Mouse (Mus musculus) bone marrow, adult 2 months (tissue): ENCODE measurements around the gene Strbp. TPM values are rescaled to one million over a fixed set of nuclear protein-coding genes. Genes with fewer than 3 reads are reported as not detected.

Source experiments
- H3K27ac ChIP-seq: fragments of 200-500 bp; 2 replicates; pipeline ENCODE4 v1.5.1; 2012; ENCODE audit warnings: low read depth, mild to moderate bottlenecking, control low read depth, inconsistent platforms, low read length; ENCODE audit not compliant: control insufficient read depth, poor library complexity, insufficient read depth
- H3K4me1 ChIP-seq: fragments of 200-500 bp; 2 replicates; pipeline ENCODE4 v1.6.1; 2011; ENCODE audit warnings: low read length; ENCODE audit not compliant: control insufficient read depth, insufficient read depth
- H3K4me3 ChIP-seq: fragments of 200-500 bp; replicated peaks from 2 replicates; pipeline ENCODE3; 2011; ENCODE audit warnings: mild to moderate bottlenecking, low read depth, low read length, control low read depth; ENCODE audit not compliant: control insufficient read depth
- CTCF ChIP-seq: fragments of 200-500 bp; IDR thresholded peaks from 2 replicates; pipeline ENCODE4 v1.5.1; 2011; ENCODE audit warnings: low read length, control low read depth; ENCODE audit not compliant: control insufficient read depth, insufficient read depth
- POLR2A ChIP-seq: fragments of 200-500 bp; IDR thresholded peaks from 2 replicates; pipeline ENCODE4 v1.6.1; 2011; ENCODE audit warnings: low read depth, mild to moderate bottlenecking, control low read depth, low read length, borderline replicate concordance; ENCODE audit not compliant: control insufficient read depth
- WGBS: fragments of 180-500 bp; shearing (Covaris S2); methylation state at CpG from one replicate; pipeline ENCODE4 v1.1.7; 2018; 5-methylcytosine and 5-hydroxymethylcytosine counted together
- polyA plus RNA-seq: library from polyadenylated mRNA; stranded (reverse); fragments of >200 nt; gene quantifications from 2 replicates; pipeline ENCODE4 v1.2.4, GENCODE M21; 2011; ENCODE audit warnings: low replicate concordance; ENCODE audit not compliant: missing spikeins, insufficient read depth, insufficient read length

The Strbp gene
- polyA plus RNA-seq, 1 experiment, result 28.3 TPM

DNA sequence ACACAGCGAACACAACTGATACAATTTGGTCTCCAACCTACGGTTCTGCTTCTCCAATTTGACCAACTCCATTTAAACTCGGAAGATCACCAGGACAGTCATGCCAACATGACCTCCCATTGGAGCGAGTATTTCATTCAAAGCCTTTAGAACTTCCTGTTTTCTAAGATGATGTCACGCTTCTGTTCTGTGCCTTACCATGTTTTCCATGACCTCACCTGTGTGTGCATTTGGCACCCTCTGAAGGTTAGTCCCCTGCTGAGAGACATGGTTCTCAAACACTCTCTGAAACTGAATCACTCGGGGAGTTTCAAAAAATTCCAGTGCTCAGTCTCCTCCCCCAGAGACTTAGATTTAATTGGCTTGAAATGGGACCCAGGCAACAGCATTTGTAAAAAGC lies 12.6 kb upstream of the Strbp start:
- no peak overlapping the region for H3K4me3 ChIP-seq
- no peak overlapping the region for H3K27ac ChIP-seq
- WGBS, result 72% methylated on average over 6 of the region's 6 CpGs
- no peaks in the 10 kb centered on the region; the same call in 1 of the 2 replicates for H3K4me1 ChIP-seq
- TF ChIP-seq POLR2A (no peak), CTCF (no peak)

DNA sequence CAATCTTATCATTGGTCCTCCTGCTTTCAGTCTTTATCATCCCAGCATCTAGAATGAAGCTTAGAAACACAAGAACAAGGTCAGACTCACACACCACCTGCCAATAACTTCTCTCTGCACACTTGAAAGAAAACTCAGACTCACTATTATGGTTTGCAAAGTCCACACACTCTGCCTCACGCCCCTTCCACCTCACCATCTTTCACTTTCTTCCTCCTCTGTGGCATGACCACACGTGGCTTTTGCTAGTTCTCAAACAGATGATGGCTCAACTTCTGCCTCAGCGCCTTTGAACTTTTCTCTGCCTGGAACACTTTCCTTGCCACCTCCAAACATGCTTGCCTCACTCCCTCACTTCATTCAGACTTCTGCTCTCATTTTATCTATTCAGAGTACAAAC lies 11.7 kb upstream of the Strbp start:
- TF ChIP-seq POLR2A (no peak), CTCF (no peak)
- no peak overlapping the region for H3K27ac ChIP-seq
- WGBS, result 4% methylated on average over 3 of the region's 3 CpGs

GRCm38 (mm10) chr2:37713100-37713499 lies 9.4 kb upstream of the Strbp start:
- Histone ChIP-seq H3K27ac (no peak overlapping the region), H3K4me3 (no peak overlapping the region), H3K4me1 (no peaks in the 10 kb centered on the region; the same call in 1 of the 2 replicates)
- TF ChIP-seq POLR2A (no peak), CTCF (no peak)
- WGBS, result 71% methylated on average over 3 of the region's 3 CpGs

More for the DNA sequence above, 11.7 kb upstream of the Strbp start:
- Histone ChIP-seq H3K4me1 (no peaks in the 10 kb centered on the region; the same call in 1 of the 2 replicates), H3K4me3 (no peak overlapping the region)

DNA sequence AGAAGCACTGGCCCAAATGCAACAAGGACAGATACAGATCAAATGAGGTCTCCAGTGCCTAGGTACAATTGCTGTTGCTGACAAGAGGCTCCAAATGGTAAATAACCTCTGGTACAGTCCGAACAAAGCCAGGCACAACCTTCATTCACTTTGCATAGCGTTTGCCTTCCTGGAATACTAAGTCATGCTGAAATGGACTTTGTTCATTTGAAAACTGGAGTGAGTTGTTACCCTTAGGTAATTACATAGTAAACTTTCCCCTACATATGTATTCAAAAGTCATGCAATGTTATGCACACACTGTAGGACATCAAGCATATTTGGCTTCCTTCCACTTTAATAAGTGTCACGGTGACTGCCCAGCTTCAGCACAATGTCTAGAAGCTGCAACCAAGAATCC lies 5.2 kb upstream of the Strbp start:
- WGBS, result 79% methylated on average over 3 of the region's 3 CpGs
- H3K4me1 ChIP-seq, result no peaks in the 10 kb centered on the region
- no peak overlapping the region for H3K4me3 ChIP-seq
- no peak overlapping the region for H3K27ac ChIP-seq
- TF ChIP-seq POLR2A (no peak), CTCF (no peak)

GRCm38 (mm10) chr2:37704141-37704760 lies 592 bp upstream of the Strbp start:
- no peaks in the 10 kb centered on the region; the same call in 1 of the 2 replicates for H3K4me1 ChIP-seq
- WGBS, result 24% methylated on average over 4 of the region's 4 CpGs
- TF ChIP-seq CTCF (no peak), POLR2A (no peak)
- H3K27ac ChIP-seq, result no peak overlapping the region
- no peak overlapping the region for H3K4me3 ChIP-seq

DNA sequence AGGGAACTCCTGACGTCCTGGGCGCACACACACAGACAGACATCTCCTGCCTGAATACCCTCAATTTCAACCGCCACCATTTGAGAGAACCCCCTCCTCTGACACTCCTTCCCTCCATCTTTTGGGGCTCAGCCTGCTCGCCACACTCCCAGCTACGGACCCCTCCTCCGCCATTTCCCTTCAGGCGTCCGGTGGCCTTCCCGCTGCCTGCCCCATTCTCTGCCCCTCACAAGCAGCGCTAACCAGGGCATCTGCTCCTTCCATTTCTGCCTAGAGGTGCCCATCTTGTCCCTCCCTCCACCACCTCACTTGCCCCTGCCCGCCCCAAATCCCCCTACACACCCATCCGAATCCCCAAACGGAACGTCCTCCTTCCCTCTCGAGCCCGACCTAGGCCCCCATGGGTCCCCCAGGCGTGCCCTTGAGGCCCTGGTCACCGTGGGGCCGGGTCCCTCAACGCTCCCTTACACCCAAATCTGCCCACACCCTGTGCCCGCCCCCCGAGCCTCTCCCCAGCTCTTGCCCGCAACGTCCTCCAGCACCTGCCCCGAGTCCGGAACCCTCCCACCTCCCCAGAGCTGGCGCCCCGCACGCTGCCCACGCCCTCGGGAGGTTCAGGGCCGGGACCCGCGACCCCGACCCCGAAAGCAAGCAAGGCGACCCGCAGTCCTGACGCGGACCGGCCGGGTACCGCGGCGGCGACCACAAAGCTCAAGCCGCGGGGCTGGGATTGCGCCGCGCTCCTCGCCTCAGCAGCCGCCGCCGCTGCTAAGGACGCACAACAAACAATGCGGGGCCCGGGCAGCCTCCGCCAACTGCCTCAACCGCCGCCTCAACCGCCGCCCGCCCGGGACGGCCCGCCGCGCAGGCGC lies 1.1 kb downstream of the Strbp start:
- peak overlapping the region; percentile 80 for H3K4me3 ChIP-seq
- TF ChIP-seq CTCF (no peak), POLR2A (no peak)
- 2% methylated on average over 70 of the region's 70 CpGs for WGBS
- H3K27ac ChIP-seq, result peak overlapping the region; percentile 68
- H3K4me1 ChIP-seq, result no peaks in the 10 kb centered on the region; the same call in 1 of the 2 replicates

GRCm38 (mm10) chr2:37689064-37689615 lies 14.5 kb downstream of the Strbp start:
- Histone ChIP-seq H3K4me3 (no peak overlapping the region), H3K27ac (no peak overlapping the region), H3K4me1 (no peaks in the 10 kb centered on the region)
- WGBS, result 77% methylated on average over 3 of the region's 3 CpGs
- no peak for TF ChIP-seq POLR2A
- TF ChIP-seq CTCF, result no peak

DNA sequence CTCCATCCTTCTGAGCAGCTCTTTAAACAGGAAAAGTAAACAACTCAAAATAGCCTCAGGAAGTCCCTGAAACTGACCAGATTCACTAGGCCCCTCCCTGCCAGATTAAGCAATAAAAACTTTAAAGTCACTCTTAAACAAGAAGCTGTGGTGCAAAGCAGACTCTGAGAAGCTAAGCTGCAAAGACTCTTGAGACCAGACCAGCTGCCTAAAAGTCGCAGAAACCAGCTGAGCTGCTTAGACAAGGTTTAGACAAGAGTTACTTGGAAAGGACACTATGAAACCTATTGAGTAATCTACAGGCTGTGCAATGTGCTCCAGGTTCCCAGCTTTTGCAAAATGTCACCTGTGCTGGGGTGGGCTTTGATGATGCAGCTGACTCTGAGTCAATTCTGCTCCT lies 16.6 kb downstream of the Strbp start:
- Histone ChIP-seq H3K4me1 (no peaks in the 10 kb centered on the region), H3K27ac (no peak overlapping the region), H3K4me3 (no peak overlapping the region)
- no peak for TF ChIP-seq POLR2A
- TF ChIP-seq CTCF, result no peak
- WGBS, result 85% methylated on average over 1 of the region's 1 CpGs
